Mouse (Mus musculus) stomach, postnatal 0 days (tissue): Measurements from ENCODE around the gene Mpdz.

Source experiments
- CTCF ChIP-seq: IDR thresholded peaks from 2 replicates; pipeline ENCODE4 v1.5.1; 2016; ENCODE audit warnings: antibody characterized with exemption, low read depth, mild to moderate bottlenecking, moderate library complexity
- EP300 ChIP-seq: optimal IDR thresholded peaks from 2 replicates; pipeline ENCODE3; 2016; ENCODE audit warnings: antibody characterized with exemption

DNA sequence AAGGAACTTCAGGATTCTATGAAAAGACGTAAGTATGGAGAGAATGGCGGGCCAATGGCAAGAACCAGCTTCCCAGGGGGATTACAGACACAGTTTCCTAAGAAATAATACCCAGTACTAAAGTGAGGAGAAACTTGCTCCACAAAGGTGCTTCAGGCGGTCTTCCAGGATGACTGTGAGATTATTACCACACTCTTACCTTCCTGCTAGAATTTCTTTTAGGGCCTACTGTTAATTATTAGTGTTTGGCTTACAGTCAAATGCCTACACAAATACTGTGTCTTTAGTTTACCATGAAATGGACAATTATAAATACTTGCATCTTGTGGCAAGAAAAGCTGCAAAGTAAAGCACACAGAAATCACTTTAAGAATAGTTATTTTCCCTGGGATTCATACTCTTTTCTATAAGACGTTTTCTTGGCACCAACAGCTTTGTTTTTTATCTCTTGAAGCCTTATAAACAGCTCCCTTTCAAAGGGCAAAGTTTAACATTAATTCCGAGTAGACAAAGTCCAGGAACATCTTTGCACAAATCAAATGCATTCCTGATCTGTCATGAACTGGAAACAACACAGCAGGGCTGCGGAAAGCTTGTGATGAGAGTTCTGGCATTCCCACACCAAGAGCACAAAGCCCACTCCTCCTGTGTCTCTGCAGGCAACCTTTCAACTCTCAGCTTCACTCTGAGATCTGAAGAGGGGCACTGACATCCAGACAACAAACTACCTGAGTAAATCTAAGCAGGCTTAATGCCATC lies 166.5 kb downstream of the Mpdz start:
- TF ChIP-seq EP300 (no peak), CTCF (no peak)
